Mouse (Mus musculus): Measurements from ENCODE around the gene Dip2c. TPM values are rescaled to one million over a fixed set of nuclear protein-coding genes. Genes with fewer than 3 reads are reported as not detected.

Dip2c gene
- polyA plus RNA-seq, 1 experiment = 4.0 TPM

DNA sequence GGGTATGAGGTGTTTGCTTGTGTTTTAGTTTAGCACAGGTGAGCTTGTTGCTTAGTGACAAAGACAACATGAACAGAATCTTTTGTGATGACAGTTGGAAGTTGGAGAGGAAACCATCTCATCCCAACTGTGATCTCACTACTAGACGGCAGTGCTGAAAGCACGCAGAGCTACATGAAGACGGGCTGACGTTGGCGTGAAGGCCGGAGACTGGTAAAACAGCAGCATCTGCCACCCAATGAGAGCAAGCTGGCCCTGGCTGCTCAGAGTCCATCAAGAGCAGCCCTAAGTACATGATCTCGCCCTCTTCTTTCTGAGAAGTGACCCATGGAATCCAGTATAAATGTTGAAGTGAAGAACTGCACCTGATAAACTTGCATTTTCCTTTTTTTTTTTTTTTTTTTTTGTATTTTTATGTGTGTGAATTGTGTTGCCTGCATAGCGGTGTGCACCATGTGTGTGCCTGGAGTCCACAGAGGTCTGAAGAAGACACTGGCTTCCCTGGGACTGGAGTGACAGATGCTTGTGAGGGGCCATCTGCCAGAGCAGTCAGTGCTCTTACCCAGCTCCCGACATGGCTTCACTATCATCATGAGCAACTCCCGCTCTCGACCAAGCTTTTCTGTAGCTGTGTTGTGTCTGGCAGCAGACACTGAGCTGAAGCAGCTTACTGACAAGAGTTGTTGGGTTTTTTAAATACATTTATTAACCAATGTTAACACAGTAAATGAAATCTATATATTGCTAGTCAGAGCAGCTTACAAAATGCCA lies 408.0 kb downstream of the Dip2c start:
- Histone ChIP-seq H3K36me3 (ENCODE audit: control insufficient read depth, insufficient read depth, low read length) (peaks cover 2% of the 10 kb centered on the region), H3K27me3 (ENCODE audit: control insufficient read depth, insufficient read depth, low read length) (no peaks in the 10 kb centered on the region), H3K4me3 (ENCODE audit: control insufficient read depth, low read depth, low read length) (peak overlapping the region; percentile 89), H3K4me1 (ENCODE audit: control insufficient read depth, insufficient read depth, low read length) (peaks cover 3% of the 10 kb centered on the region; the same call in 1 of the 2 replicates), H3K27ac (ENCODE audit: control insufficient read depth, insufficient read depth, low read depth, low read length) (peak overlapping the region; percentile 88)
- peak; percentile 69; the same call in 1 of the 2 replicates for TF ChIP-seq POLR2A (IDR thresholded peaks at IDR 0.05; ENCODE audit: control insufficient read depth, low read depth, low read length)
- TF ChIP-seq CTCF (IDR thresholded peaks at IDR 0.05; ENCODE audit: control insufficient read depth, insufficient read depth, insufficient replicate concordance, low read depth, low read length) = no peak

GRCm38 (mm10) chr13:9686261-9686660 lies 409.9 kb downstream of the Dip2c start:
- peak overlapping the region; percentile 67 for H3K4me3 ChIP-seq (ENCODE audit: control insufficient read depth, low read depth, low read length)
- no peak overlapping the region for H3K27ac ChIP-seq (ENCODE audit: control insufficient read depth, insufficient read depth, low read depth, low read length)
- H3K36me3 ChIP-seq (ENCODE audit: control insufficient read depth, insufficient read depth, low read length) = peaks cover 2% of the 10 kb centered on the region
- H3K4me1 ChIP-seq (ENCODE audit: control insufficient read depth, insufficient read depth, low read length) = peaks cover 3% of the 10 kb centered on the region; the same call in 1 of the 2 replicates
- no peaks in the 10 kb centered on the region for H3K27me3 ChIP-seq (ENCODE audit: control insufficient read depth, insufficient read depth, low read length)
- TF ChIP-seq CTCF (IDR thresholded peaks at IDR 0.05; ENCODE audit: control insufficient read depth, insufficient read depth, insufficient replicate concordance, low read depth, low read length) = no peak
- no peak for TF ChIP-seq POLR2A (IDR thresholded peaks at IDR 0.05; ENCODE audit: control insufficient read depth, low read depth, low read length)

DNA sequence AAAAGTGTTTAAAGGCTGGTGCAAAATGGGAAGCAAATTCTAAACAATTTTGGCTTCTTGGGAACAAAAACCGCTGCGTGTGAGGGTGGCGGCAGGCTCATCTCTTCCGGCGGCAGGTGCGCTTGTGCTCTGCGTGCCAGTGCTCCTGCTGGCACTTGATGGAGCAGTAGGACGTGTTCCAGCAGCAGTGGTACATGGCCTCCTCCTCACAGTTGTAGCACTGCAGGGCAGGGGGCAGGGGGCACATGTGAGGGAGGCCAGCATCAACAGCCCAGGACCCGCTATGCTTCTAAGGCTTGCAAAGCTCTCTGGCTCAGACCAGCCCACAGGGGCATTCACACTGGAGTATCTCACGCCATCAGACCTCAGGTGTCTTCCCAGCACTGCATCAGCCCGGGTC lies 410.4 kb downstream of the Dip2c start:
- H3K27ac ChIP-seq (ENCODE audit: control insufficient read depth, insufficient read depth, low read depth, low read length) = no peak overlapping the region
- H3K4me1 ChIP-seq (ENCODE audit: control insufficient read depth, insufficient read depth, low read length) = peaks cover 3% of the 10 kb centered on the region; the same call in 1 of the 2 replicates
- H3K4me3 ChIP-seq (ENCODE audit: control insufficient read depth, low read depth, low read length) = peak overlapping the region; percentile 33
- TF ChIP-seq POLR2A (IDR thresholded peaks at IDR 0.05; ENCODE audit: control insufficient read depth, low read depth, low read length) (no peak), CTCF (IDR thresholded peaks at IDR 0.05; ENCODE audit: control insufficient read depth, insufficient read depth, insufficient replicate concordance, low read depth, low read length) (no peak)
- peaks cover 2% of the 10 kb centered on the region for H3K36me3 ChIP-seq (ENCODE audit: control insufficient read depth, insufficient read depth, low read length)
- no peaks in the 10 kb centered on the region for H3K27me3 ChIP-seq (ENCODE audit: control insufficient read depth, insufficient read depth, low read length)

GRCm38 (mm10) chr13:9689366-9689765 lies 413.0 kb downstream of the Dip2c start:
- no peak overlapping the region; the same call in 1 of the 2 replicates for H3K4me3 ChIP-seq (ENCODE audit: control insufficient read depth, low read depth, low read length)
- TF ChIP-seq POLR2A (IDR thresholded peaks at IDR 0.05; ENCODE audit: control insufficient read depth, low read depth, low read length) = no peak
- no peak for TF ChIP-seq CTCF (IDR thresholded peaks at IDR 0.05; ENCODE audit: control insufficient read depth, insufficient read depth, insufficient replicate concordance, low read depth, low read length)
- H3K4me1 ChIP-seq (ENCODE audit: control insufficient read depth, insufficient read depth, low read length) = peaks cover 3% of the 10 kb centered on the region; the same call in 1 of the 2 replicates
- H3K36me3 ChIP-seq (ENCODE audit: control insufficient read depth, insufficient read depth, low read length) = peaks cover 2% of the 10 kb centered on the region
- H3K27me3 ChIP-seq (ENCODE audit: control insufficient read depth, insufficient read depth, low read length) = no peaks in the 10 kb centered on the region
- no peak overlapping the region for H3K27ac ChIP-seq (ENCODE audit: control insufficient read depth, insufficient read depth, low read depth, low read length)

GRCm38 (mm10) chr13:9692876-9693275 lies 416.5 kb downstream of the Dip2c start:
- Histone ChIP-seq H3K27ac (ENCODE audit: control insufficient read depth, insufficient read depth, low read depth, low read length) (no peak overlapping the region), H3K36me3 (ENCODE audit: control insufficient read depth, insufficient read depth, low read length) (no peaks in the 10 kb centered on the region), H3K4me1 (ENCODE audit: control insufficient read depth, insufficient read depth, low read length) (peaks cover 3% of the 10 kb centered on the region; the same call in 1 of the 2 replicates), H3K27me3 (ENCODE audit: control insufficient read depth, insufficient read depth, low read length) (no peaks in the 10 kb centered on the region), H3K4me3 (ENCODE audit: control insufficient read depth, low read depth, low read length) (no peak overlapping the region)
- TF ChIP-seq POLR2A (IDR thresholded peaks at IDR 0.05; ENCODE audit: control insufficient read depth, low read depth, low read length) (no peak), CTCF (IDR thresholded peaks at IDR 0.05; ENCODE audit: control insufficient read depth, insufficient read depth, insufficient replicate concordance, low read depth, low read length) (no peak)

- Histone ChIP-seq H3K27me3 (ENCODE audit: control insufficient read depth, insufficient read depth, low read length) (no peaks in the 10 kb centered on the region), H3K36me3 (ENCODE audit: control insufficient read depth, insufficient read depth, low read length) (no peaks in the 10 kb centered on the region), H3K27ac (ENCODE audit: control insufficient read depth, insufficient read depth, low read depth, low read length) (no peak overlapping the region), H3K4me3 (ENCODE audit: control insufficient read depth, low read depth, low read length) (no peak overlapping the region), H3K4me1 (ENCODE audit: control insufficient read depth, insufficient read depth, low read length) (no peaks in the 10 kb centered on the region)
- TF ChIP-seq CTCF (IDR thresholded peaks at IDR 0.05; ENCODE audit: control insufficient read depth, insufficient read depth, insufficient replicate concordance, low read depth, low read length) = no peak
- no peak for TF ChIP-seq POLR2A (IDR thresholded peaks at IDR 0.05; ENCODE audit: control insufficient read depth, low read depth, low read length)
These were observed 418.3 kb downstream of the Dip2c start for GRCm38 (mm10) chr13:9694651-9695050.

DNA sequence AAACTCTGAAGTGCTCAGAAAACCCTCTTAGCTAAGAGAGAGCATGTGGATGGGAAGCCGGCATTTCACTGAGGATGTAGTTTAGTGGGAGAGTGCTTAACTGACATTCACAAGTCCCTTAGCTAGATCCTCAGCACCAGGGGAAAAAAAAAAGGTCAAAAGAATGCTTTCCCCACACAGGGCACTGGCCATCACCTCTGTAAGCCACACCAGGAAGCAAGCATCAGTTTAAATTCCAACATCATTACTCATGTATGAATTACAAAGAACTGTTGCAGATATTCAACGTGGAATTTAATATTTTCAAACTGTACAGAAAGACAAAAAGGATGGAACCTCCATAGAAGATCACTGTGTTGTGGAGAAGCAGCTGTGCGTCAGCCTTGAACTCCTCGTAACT lies 419.1 kb downstream of the Dip2c start:
- H3K4me1 ChIP-seq (ENCODE audit: control insufficient read depth, insufficient read depth, low read length) = no peaks in the 10 kb centered on the region
- no peak overlapping the region for H3K4me3 ChIP-seq (ENCODE audit: control insufficient read depth, low read depth, low read length)
- H3K27me3 ChIP-seq (ENCODE audit: control insufficient read depth, insufficient read depth, low read length) = no peaks in the 10 kb centered on the region
- no peak for TF ChIP-seq POLR2A (IDR thresholded peaks at IDR 0.05; ENCODE audit: control insufficient read depth, low read depth, low read length)
- TF ChIP-seq CTCF (IDR thresholded peaks at IDR 0.05; ENCODE audit: control insufficient read depth, insufficient read depth, insufficient replicate concordance, low read depth, low read length) = no peak
- no peak overlapping the region for H3K27ac ChIP-seq (ENCODE audit: control insufficient read depth, insufficient read depth, low read depth, low read length)
- no peaks in the 10 kb centered on the region for H3K36me3 ChIP-seq (ENCODE audit: control insufficient read depth, insufficient read depth, low read length)
